Mouse (Mus musculus) liver, embryonic 16.5 days (tissue): Measurements from ENCODE around the gene Cdh23. TPM values are rescaled to one million over a fixed set of nuclear protein-coding genes. Genes with fewer than 3 reads are reported as not detected.
A peak's percentile ranks its signal among the peaks of the same experiment; 100 is the strongest.
"Not testable (repeated sequence)": the region's sequence is repeated elsewhere in the genome, so short reads cannot be mapped to it uniquely, and the experiment has no call there.

Experiments used
- ATAC-seq: fragments of 200-750 bp; cut with Nextera tagmentation; 2 replicates; pipeline ENCODE4 v1.8.0; 2017; ENCODE audit warnings: low read depth, mild to moderate bottlenecking, moderate number of reproducible peaks, moderate library complexity
- H3K27ac ChIP-seq: fragments of 300-500 bp; sonication (generic); 2 replicates; pipeline ENCODE4 v1.5.1; 2014; ENCODE audit warnings: mild to moderate bottlenecking, low read length
- H3K27me3 ChIP-seq: fragments of 300-500 bp; sonication (generic); 2 replicates; pipeline ENCODE4 v1.6.1; 2014; ENCODE audit warnings: low read depth, low read length, mixed read lengths; ENCODE audit not compliant: control insufficient read depth, insufficient read depth
- H3K36me3 ChIP-seq: fragments of 300-500 bp; sonication (generic); 2 replicates; pipeline ENCODE4 v1.6.1; 2014; ENCODE audit warnings: mild to moderate bottlenecking; ENCODE audit not compliant: control insufficient read depth, insufficient read depth
- H3K4me1 ChIP-seq: fragments of 300-500 bp; sonication (generic); 2 replicates; pipeline ENCODE4 v1.6.1; 2014; ENCODE audit warnings: low read depth, low read length, mixed read lengths; ENCODE audit not compliant: control insufficient read depth
- H3K4me2 ChIP-seq: fragments of 300-500 bp; sonication (generic); 2 replicates; pipeline ENCODE4 v1.6.1; 2014; ENCODE audit warnings: low read depth, low read length, mixed read lengths
- H3K4me3 ChIP-seq: fragments of 300-500 bp; sonication (generic); 2 replicates; pipeline ENCODE4 v1.5.1; 2014; ENCODE audit warnings: low read depth, mild to moderate bottlenecking, low read length
- H3K9ac ChIP-seq: fragments of 300-500 bp; sonication (generic); 2 replicates; pipeline ENCODE4 v1.6.1; 2014; ENCODE audit warnings: low read depth, low read length
- H3K9me3 ChIP-seq: fragments of 300-500 bp; sonication (generic); replicated peaks from 2 replicates; pipeline ENCODE4 v1.6.1; 2016; ENCODE audit warnings: low read length; ENCODE audit not compliant: control insufficient read depth
- WGBS: fragments of 180-500 bp; shearing (Covaris S2); extraction: QIAGEN DNeasy Blood & Tissue Kit; methylation state at CpG from one replicate; pipeline ENCODE4 v1.1.7; 2014; ENCODE audit not compliant: insufficient replicate concordance; 5-methylcytosine and 5-hydroxymethylcytosine counted together
- polyA plus RNA-seq: library from polyadenylated mRNA; unstranded; fragments of >200 nt; fragmentation: Nextera tagmentation; extraction: Ambion mirVana; gene quantifications from 2 replicates; pipeline ENCODE4 v1.2.1, GENCODE M21; 2015

Gene Cdh23
- polyA plus RNA-seq, 1 experiment from 2014 or later: 0.65 TPM

DNA sequence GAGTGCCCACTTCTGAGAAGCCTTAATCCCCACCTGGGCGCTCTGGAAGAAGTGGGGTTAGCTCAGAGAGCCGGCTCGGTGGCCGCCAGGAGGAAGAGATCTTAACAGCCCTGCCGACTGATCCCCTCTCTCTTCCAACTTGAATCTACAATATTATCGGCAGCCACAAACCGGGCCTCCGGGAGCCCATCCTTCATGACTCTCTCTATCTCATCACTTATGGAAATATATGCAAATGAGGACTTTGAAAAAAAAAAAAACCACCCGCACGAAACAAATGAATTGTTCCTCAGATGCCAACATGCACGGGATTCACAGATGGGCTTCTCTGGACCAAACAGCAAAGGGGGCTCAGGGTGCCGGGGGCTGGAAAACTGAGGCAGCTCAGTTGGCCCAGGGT is 25.4 kb upstream of the Cdh23 start:
- H3K27me3 ChIP-seq: no peaks in the 10 kb centered on the region
- no peaks in the 10 kb centered on the region for H3K9me3 ChIP-seq
- H3K9ac ChIP-seq: no peak overlapping the region
- no peaks in the 10 kb centered on the region for H3K36me3 ChIP-seq
- 67% methylated on average over 12 of the region's 12 CpGs for WGBS
- no peaks in the 10 kb centered on the region for H3K4me1 ChIP-seq
- no peak overlapping the region for H3K4me2 ChIP-seq
- no peak for ATAC-seq
- H3K27ac ChIP-seq: no peak overlapping the region
- no peak overlapping the region for H3K4me3 ChIP-seq

- H3K4me1 ChIP-seq: no peaks in the 10 kb centered on the region
- 63% methylated on average over 5 of the region's 5 CpGs for WGBS
- H3K9me3 ChIP-seq: no peaks in the 10 kb centered on the region
- no peak for ATAC-seq
- H3K4me2 ChIP-seq: no peak overlapping the region
- H3K27ac ChIP-seq: no peak overlapping the region
- H3K9ac ChIP-seq: no peak overlapping the region
- H3K36me3 ChIP-seq: no peaks in the 10 kb centered on the region
- H3K27me3 ChIP-seq: no peaks in the 10 kb centered on the region
- H3K4me3 ChIP-seq: no peak overlapping the region
These were observed 24.2 kb upstream of the Cdh23 start for GRCm38 (mm10) chr10:60720461-60720860.

- no peaks in the 10 kb centered on the region for H3K27me3 ChIP-seq
- no peaks in the 10 kb centered on the region for H3K36me3 ChIP-seq
- H3K4me3 ChIP-seq: no peak overlapping the region
- 66% methylated on average over 2 of the region's 2 CpGs for WGBS
- H3K4me1 ChIP-seq: no peaks in the 10 kb centered on the region
- no peak overlapping the region for H3K4me2 ChIP-seq
- ATAC-seq: no peak
- H3K9me3 ChIP-seq: no peaks in the 10 kb centered on the region
- H3K27ac ChIP-seq: no peak overlapping the region
- no peak overlapping the region for H3K9ac ChIP-seq
These were observed 22.2 kb upstream of the Cdh23 start for GRCm38 (mm10) chr10:60718491-60718890.

GRCm38 (mm10) chr10:60716449-60716848 is 20.2 kb upstream of the Cdh23 start:
- Histone ChIP-seq H3K9me3 (no peaks in the 10 kb centered on the region), H3K27me3 (no peaks in the 10 kb centered on the region), H3K4me3 (no peak overlapping the region), H3K36me3 (no peaks in the 10 kb centered on the region), H3K4me1 (no peaks in the 10 kb centered on the region), H3K27ac (no peak overlapping the region), H3K9ac (no peak overlapping the region), H3K4me2 (no peak overlapping the region)
- ATAC-seq: peak; percentile 51; the same call in 1 of the 2 replicates
- 64% methylated on average over 3 of the region's 3 CpGs for WGBS

DNA sequence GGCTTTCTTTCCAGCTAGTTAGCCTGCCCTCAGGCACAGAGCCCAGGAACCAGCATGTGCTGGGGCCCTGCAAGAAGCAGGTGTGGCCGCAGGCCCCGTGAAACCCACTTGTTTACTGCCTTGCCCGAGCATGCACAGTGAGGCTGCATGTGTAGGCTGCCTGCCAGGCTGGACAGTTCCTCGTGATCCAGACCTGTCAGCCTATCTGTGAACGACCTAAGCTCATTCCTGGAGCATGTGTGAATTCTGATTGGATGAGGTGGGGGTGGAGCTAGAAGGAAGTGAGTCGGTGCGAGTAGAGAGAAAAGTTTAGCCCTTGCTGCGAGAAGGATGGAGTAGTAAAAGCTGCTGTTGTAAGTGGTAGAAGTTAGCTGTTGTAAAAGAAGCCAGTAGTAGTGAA is 16.0 kb upstream of the Cdh23 start:
- H3K4me1 ChIP-seq, H3K4me2 ChIP-seq, H3K4me3 ChIP-seq, H3K27ac ChIP-seq, H3K27me3 ChIP-seq, H3K9me3 ChIP-seq, H3K36me3 ChIP-seq, H3K9ac ChIP-seq, ATAC-seq: not testable (repeated sequence)
- WGBS: 56% methylated on average over 8 of the region's 8 CpGs

DNA sequence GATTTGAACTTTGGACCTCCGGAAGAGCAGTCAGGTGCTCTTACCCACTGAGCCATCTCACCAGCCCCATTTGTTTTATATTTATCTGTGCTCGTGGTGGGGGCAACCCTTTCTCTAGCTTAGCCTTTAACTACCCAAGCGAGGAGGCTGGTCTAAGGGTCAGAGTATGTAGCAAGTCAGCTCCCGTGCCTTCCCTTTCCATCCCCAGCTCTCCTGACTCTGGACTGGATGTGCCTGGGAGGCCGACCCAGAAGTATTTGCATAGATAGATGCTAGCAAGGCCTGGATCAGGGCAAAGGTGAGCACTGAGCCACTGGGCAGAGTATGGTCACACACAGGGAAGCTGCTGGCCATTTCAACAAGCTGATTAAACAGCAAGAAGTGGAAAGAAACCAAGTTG is 12.5 kb upstream of the Cdh23 start:
- Histone ChIP-seq H3K9me3 (no peaks in the 10 kb centered on the region), H3K4me3 (no peak overlapping the region), H3K9ac (no peak overlapping the region), H3K36me3 (no peaks in the 10 kb centered on the region), H3K4me1 (no peaks in the 10 kb centered on the region), H3K27me3 (no peaks in the 10 kb centered on the region), H3K4me2 (no peak overlapping the region), H3K27ac (no peak overlapping the region)
- ATAC-seq: peak; percentile 72
- WGBS: 48% methylated on average over 5 of the region's 5 CpGs

GRCm38 (mm10) chr10:60706268-60706667 is 10.0 kb upstream of the Cdh23 start:
- Histone ChIP-seq H3K27ac (no peak overlapping the region), H3K9me3 (no peaks in the 10 kb centered on the region), H3K36me3 (no peaks in the 10 kb centered on the region), H3K27me3 (no peaks in the 10 kb centered on the region), H3K4me1 (no peaks in the 10 kb centered on the region), H3K4me3 (no peak overlapping the region), H3K4me2 (no peak overlapping the region), H3K9ac (no peak overlapping the region)
- WGBS: 47% methylated on average over 4 of the region's 4 CpGs
- no peak for ATAC-seq

- no peak overlapping the region for H3K27ac ChIP-seq
- no peak overlapping the region for H3K4me3 ChIP-seq
- no peaks in the 10 kb centered on the region for H3K4me1 ChIP-seq
- no peaks in the 10 kb centered on the region for H3K27me3 ChIP-seq
- WGBS: 26% methylated on average over 2 of the region's 2 CpGs
- no peak overlapping the region for H3K4me2 ChIP-seq
- no peaks in the 10 kb centered on the region for H3K36me3 ChIP-seq
- no peak overlapping the region for H3K9ac ChIP-seq
- ATAC-seq: no peak
- H3K9me3 ChIP-seq: no peaks in the 10 kb centered on the region
These were observed 8.8 kb upstream of the Cdh23 start for GRCm38 (mm10) chr10:60705134-60705533.

- no peaks in the 10 kb centered on the region for H3K4me1 ChIP-seq
- no peaks in the 10 kb centered on the region for H3K27me3 ChIP-seq
- no peak overlapping the region for H3K9ac ChIP-seq
- no peak for ATAC-seq
- no peak overlapping the region for H3K27ac ChIP-seq
- no peak overlapping the region for H3K4me3 ChIP-seq
- H3K4me2 ChIP-seq: no peak overlapping the region
- WGBS: 55% methylated on average over 6 of the region's 6 CpGs
- H3K9me3 ChIP-seq: no peaks in the 10 kb centered on the region
- no peaks in the 10 kb centered on the region for H3K36me3 ChIP-seq
These were observed 1.5 kb upstream of the Cdh23 start for GRCm38 (mm10) chr10:60697775-60698174.

DNA sequence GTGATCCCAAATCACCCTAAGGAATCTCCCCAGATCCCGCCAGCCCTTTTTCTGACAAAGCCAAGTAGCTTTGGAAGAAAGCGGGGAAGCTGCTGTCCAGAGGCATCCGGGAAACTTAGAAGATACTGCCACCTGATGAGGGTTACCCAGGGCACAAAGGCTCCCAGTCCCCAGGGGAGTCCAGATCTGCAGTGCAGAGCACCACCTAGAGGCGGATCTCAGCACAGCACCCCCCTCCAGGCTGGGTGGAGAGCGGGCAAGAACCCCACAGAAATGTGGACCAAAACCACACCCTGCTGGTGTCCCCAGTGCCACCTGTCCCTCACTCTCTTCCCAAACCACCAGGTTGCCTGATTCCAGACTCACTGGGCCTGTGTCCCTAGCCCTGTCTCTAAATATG is 685 bp upstream of the Cdh23 start:
- Histone ChIP-seq H3K4me1 (no peaks in the 10 kb centered on the region), H3K4me2 (no peak overlapping the region), H3K9ac (no peak overlapping the region), H3K27ac (no peak overlapping the region), H3K27me3 (no peaks in the 10 kb centered on the region), H3K4me3 (no peak overlapping the region), H3K9me3 (no peaks in the 10 kb centered on the region), H3K36me3 (no peaks in the 10 kb centered on the region)
- WGBS: 9% methylated on average over 5 of the region's 5 CpGs
- no peak for ATAC-seq
